Mouse (Mus musculus) E14TG2a.4 (cell line): ENCODE data around the gene Slc6a9.

Source experiments
- CTCF ChIP-seq: conservative IDR thresholded peaks from 2 replicates; pipeline ENCODE4 v1.5.1; 2014; ENCODE audit warnings: low read length
- NANOG ChIP-seq: IDR thresholded peaks from 2 replicates; pipeline ENCODE4 v1.6.1; 2014; ENCODE audit warnings: borderline replicate concordance, low read length, mixed read lengths
- POU5F1 ChIP-seq: IDR thresholded peaks from 2 replicates; pipeline ENCODE4 v1.6.1; 2014; ENCODE audit warnings: low read length, borderline replicate concordance

DNA sequence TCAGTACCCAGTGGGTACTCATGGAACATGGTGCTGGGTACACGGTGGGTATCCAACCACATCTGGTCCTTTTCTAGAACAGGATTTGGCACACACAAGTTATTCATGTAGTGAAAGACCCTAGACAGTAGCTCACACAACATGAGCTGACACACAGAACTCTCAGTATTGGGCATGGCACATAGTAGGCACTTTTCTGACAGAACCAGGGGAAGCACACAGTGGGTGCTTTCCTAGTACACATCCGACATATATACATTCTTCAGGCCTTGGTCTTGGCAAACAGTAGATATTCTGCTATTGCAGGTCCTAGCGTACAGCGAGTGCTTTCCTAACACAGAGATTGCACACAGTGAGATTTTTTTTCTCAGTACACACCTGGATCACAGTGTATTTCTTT is 12.0 kb downstream of the Slc6a9 start:
- TF ChIP-seq CTCF = no peak
- TF ChIP-seq NANOG = no peak
- no peak for TF ChIP-seq POU5F1
